Mouse (Mus musculus) kidney, postnatal 0 days (tissue): ENCODE measurements at regions not wholly inside any gene's neighbourhood (a gene's known extent, or its start where the extent isn't known, plus 50 kb on each side); places are given as distances from the start of the nearest gene placed in this dataset.
A peak's percentile ranks its signal among the peaks of the same experiment; 100 is the strongest.

Source experiments
- ATAC-seq: fragments of 200-750 bp; cut with Nextera tagmentation; replicated peaks from 2 replicates; pipeline ENCODE4 v1.8.0; 2017; ENCODE audit warnings: low read depth, moderate number of reproducible peaks, moderate TSS enrichment, moderate library complexity; ENCODE audit not compliant: low FRiP score
- DNase-seq: peaks from one replicate; pipeline ENCODE4 v3.0.0-alpha.2; 2016; ENCODE audit warnings: low spot score
- H3K27ac ChIP-seq: fragments of 300-500 bp; sonication (generic); 2 replicates; pipeline ENCODE4 v1.5.1; 2014; ENCODE audit warnings: mild to moderate bottlenecking
- H3K27me3 ChIP-seq: fragments of 300-500 bp; sonication (generic); 2 replicates; pipeline ENCODE4 v1.6.1; 2014; ENCODE audit warnings: low read length, mixed read lengths; ENCODE audit not compliant: insufficient read depth
- H3K36me3 ChIP-seq: fragments of 300-500 bp; sonication (generic); 2 replicates; pipeline ENCODE4 v1.6.1; 2014; ENCODE audit warnings: low read length, mixed read lengths; ENCODE audit not compliant: insufficient read depth
- H3K4me1 ChIP-seq: fragments of 300-500 bp; sonication (generic); replicated peaks from 2 replicates; pipeline ENCODE4 v1.6.1; 2014; ENCODE audit warnings: antibody characterized with exemption, low read length, mixed read lengths; ENCODE audit not compliant: insufficient read depth
- H3K4me2 ChIP-seq: fragments of 300-500 bp; sonication (generic); 2 replicates; pipeline ENCODE4 v1.6.1; 2014; ENCODE audit warnings: mild to moderate bottlenecking, low read length, moderate library complexity, mixed read lengths
- H3K4me3 ChIP-seq: fragments of 300-500 bp; sonication (generic); replicated peaks from 2 replicates; pipeline ENCODE4 v1.5.1; 2014; ENCODE audit warnings: low read depth, low read length
- H3K9ac ChIP-seq: fragments of 300-500 bp; sonication (generic); 2 replicates; pipeline ENCODE4 v1.6.1; 2014; ENCODE audit warnings: low read depth, low read length
- H3K9me3 ChIP-seq: fragments of 300-500 bp; sonication (generic); replicated peaks from 2 replicates; pipeline ENCODE4 v1.6.1; 2016; ENCODE audit warnings: low read length, inconsistent platforms, mixed read lengths
- CTCF ChIP-seq: IDR thresholded peaks from 2 replicates; pipeline ENCODE4 v1.5.1; 2016; ENCODE audit warnings: antibody characterized with exemption, low read depth, mild to moderate bottlenecking, moderate library complexity
- WGBS: fragments of 180-500 bp; shearing (Covaris S2); extraction: QIAGEN DNeasy Blood & Tissue Kit; methylation state at CpG from one replicate; pipeline ENCODE4 v1.1.7; 2014; 5-methylcytosine and 5-hydroxymethylcytosine counted together

DNA sequence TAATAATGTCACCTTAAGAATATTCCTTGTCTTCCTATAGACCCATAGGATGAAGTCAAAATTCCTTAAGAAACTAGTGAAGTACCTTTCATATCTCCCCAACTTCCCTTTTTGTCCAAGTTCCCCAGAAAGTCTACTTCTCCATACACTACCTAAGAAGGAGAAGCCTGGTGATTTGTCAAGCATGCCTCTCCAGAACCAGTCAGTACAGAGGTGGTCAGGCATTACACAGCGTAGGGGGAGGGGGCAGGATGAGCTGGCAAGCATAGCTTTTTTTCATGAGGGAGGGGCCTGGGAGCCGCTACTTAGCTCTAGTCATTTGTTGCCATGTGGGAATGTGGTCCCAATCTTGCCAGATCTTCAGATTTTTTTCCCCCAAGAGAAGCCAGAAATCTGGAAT, 54.0 kb upstream of the Satb2 start:
- H3K9me3 ChIP-seq, result no peaks in the 10 kb centered on the region
- no peak for TF ChIP-seq CTCF
- no peak for ATAC-seq
- no peaks in the 10 kb centered on the region for H3K27me3 ChIP-seq
- no peak overlapping the region for H3K9ac ChIP-seq
- H3K4me1 ChIP-seq, result no peaks in the 10 kb centered on the region
- H3K27ac ChIP-seq, result no peak overlapping the region
- H3K36me3 ChIP-seq, result no peaks in the 10 kb centered on the region
- no peak overlapping the region for H3K4me3 ChIP-seq
- WGBS, result 74% methylated on average over 2 of the region's 2 CpGs
- H3K4me2 ChIP-seq, result no peak overlapping the region
- DNase-seq, result no peak

DNA sequence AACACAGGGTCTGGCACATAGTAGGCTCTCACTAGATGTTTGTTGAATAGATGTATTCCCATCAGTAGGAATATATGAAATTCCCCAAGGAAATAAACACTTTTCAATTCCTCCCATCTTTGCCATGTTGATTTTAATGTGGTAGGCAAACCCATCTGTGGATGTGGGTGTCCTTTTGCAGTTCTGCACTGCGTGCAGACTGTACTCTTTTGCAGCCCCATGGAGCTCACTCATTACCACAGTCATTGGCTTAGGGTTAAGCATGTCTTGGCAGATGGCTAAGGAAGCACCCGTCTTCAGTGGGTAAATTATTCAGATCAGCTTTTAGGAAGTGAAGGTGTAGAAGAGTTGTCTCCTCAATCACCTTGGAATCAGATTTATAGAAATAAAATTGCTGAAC, 54.8 kb upstream of the Satb2 start:
- no peak for TF ChIP-seq CTCF
- H3K27me3 ChIP-seq, result no peaks in the 10 kb centered on the region
- no peak overlapping the region for H3K4me2 ChIP-seq
- DNase-seq (no peak), ATAC-seq (no peak)
- H3K9me3 ChIP-seq, result no peaks in the 10 kb centered on the region
- H3K4me1 ChIP-seq, result no peaks in the 10 kb centered on the region
- no peak overlapping the region for H3K9ac ChIP-seq
- no peak overlapping the region for H3K27ac ChIP-seq
- 88% methylated on average over 2 of the region's 2 CpGs for WGBS
- no peaks in the 10 kb centered on the region for H3K36me3 ChIP-seq
- no peak overlapping the region for H3K4me3 ChIP-seq

- no peak for TF ChIP-seq CTCF
- Histone ChIP-seq H3K36me3 (no peaks in the 10 kb centered on the region), H3K4me3 (no peak overlapping the region), H3K9me3 (no peaks in the 10 kb centered on the region), H3K4me1 (no peaks in the 10 kb centered on the region), H3K4me2 (no peak overlapping the region), H3K9ac (no peak overlapping the region), H3K27ac (no peak overlapping the region), H3K27me3 (no peaks in the 10 kb centered on the region)
- ATAC-seq (no peak), DNase-seq (no peak)
- 87% methylated on average over 6 of the region's 6 CpGs for WGBS
Observed at GRCm38 (mm10) chr1:57034411-57034810, 56.0 kb upstream of the Satb2 start.

GRCm38 (mm10) chr1:57036382-57036781, 57.9 kb upstream of the Satb2 start:
- Histone ChIP-seq H3K27me3 (no peaks in the 10 kb centered on the region), H3K4me2 (no peak overlapping the region), H3K9ac (no peak overlapping the region), H3K4me1 (no peaks in the 10 kb centered on the region), H3K36me3 (no peaks in the 10 kb centered on the region), H3K9me3 (no peaks in the 10 kb centered on the region), H3K4me3 (no peak overlapping the region), H3K27ac (no peak overlapping the region)
- ATAC-seq (no peak), DNase-seq (no peak)
- no peak for TF ChIP-seq CTCF
- WGBS, result 58% methylated on average over 3 of the region's 3 CpGs

DNA sequence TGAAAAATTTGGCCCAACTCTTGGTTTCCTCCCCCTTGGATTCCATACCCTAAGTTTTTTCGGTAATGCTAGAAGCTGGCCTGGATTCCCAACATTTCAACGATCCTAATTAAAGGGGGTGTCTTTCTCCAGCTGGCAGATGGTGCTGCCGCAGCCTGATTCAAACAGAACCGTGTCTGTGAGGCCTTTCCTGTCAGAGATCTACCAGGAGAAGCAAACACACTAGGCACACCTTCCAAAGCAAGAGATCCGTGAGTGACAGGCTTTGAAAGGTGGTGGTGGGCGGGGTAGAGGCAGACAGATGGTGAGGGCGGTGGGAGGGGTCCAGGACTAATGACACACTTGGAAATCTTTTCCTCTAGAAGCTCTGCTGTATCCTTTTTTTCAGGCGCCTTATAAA, 61.8 kb upstream of the Satb2 start:
- no peaks in the 10 kb centered on the region for H3K36me3 ChIP-seq
- no peaks in the 10 kb centered on the region for H3K27me3 ChIP-seq
- H3K4me2 ChIP-seq, result no peak overlapping the region
- H3K4me3 ChIP-seq, result no peak overlapping the region
- H3K27ac ChIP-seq, result no peak overlapping the region
- no peaks in the 10 kb centered on the region for H3K4me1 ChIP-seq
- peak; percentile 12 for DNase-seq
- ATAC-seq, result no peak
- whole genome bisulfite sequencing, result 30% methylated on average over 8 of the region's 8 CpGs
- H3K9me3 ChIP-seq, result no peaks in the 10 kb centered on the region
- TF ChIP-seq CTCF, result no peak
- H3K9ac ChIP-seq, result no peak overlapping the region

DNA sequence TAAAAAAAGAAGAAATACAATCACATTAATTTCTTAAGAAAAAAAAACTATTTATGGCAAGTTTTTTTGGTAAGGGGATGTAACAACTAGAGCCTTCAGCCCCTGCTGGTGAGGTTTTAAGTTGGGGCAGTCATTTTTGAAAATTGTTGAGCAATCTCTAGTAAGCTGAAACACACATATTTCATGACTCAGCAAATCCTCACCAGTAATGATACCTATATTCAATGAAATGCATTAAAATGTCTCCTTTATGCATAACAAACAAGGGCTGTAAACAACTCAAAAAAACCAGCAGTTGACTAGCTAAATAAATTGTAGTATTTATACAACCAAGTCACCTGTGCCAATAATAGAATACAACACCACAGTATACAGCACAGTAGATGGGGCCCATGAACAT, 63.1 kb upstream of the Satb2 start:
- no peak for DNase-seq
- no peaks in the 10 kb centered on the region for H3K9me3 ChIP-seq
- H3K4me3 ChIP-seq, result no peak overlapping the region
- H3K27me3 ChIP-seq, result no peaks in the 10 kb centered on the region
- ATAC-seq, result no peak
- H3K4me1 ChIP-seq, result no peaks in the 10 kb centered on the region
- no peaks in the 10 kb centered on the region for H3K36me3 ChIP-seq
- no peak overlapping the region for H3K9ac ChIP-seq
- H3K4me2 ChIP-seq, result no peak overlapping the region
- H3K27ac ChIP-seq, result no peak overlapping the region
- no peak for TF ChIP-seq CTCF

DNA sequence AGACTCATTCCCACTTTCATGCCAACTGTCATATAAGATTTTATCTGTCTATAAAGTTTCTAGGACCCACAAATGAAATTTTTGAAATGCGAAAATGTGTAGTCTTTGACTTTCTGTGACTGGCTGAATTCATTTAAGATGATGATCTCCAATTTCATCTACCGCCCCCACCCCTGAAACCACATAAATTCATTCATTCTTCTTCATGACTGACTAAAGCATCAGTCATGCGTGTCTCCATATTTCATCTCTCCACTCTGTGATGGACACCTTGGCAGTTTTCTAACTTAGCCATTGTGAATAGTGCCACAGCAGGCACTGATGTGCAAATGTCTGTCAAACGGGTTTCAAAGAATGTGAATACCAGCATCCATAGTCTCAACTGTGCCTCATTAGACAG, 75.4 kb upstream of the Satb2 start:
- ATAC-seq, result no peak
- Histone ChIP-seq H3K27me3 (no peaks in the 10 kb centered on the region), H3K4me1 (no peaks in the 10 kb centered on the region), H3K9me3 (no peaks in the 10 kb centered on the region), H3K27ac (no peak overlapping the region), H3K4me3 (no peak overlapping the region), H3K36me3 (no peaks in the 10 kb centered on the region), H3K9ac (no peak overlapping the region), H3K4me2 (no peak overlapping the region)
- TF ChIP-seq CTCF, result no peak
- DNase-seq, result no peak
- 87% methylated on average over 4 of the region's 4 CpGs for WGBS
